Mouse (Mus musculus): ENCODE measurements around the gene Akap11. TPM values are rescaled to one million over a fixed set of nuclear protein-coding genes. Genes with fewer than 3 reads are reported as not detected.

Gene Akap11
- total and polyA plus RNA-seq, 3 experiments = 10.9 to 17.5 (median 12.0) TPM

GRCm38 (mm10) chr14:78448017-78448416 lies 88.6 kb downstream of the Akap11 start:
- in situ Hi-C loops (cut with MboI; ENCODE audit: low pct_ligation_motif_present, low pct_unique_long_range_greater_than_20kb, low sequenced_read_pairs) (no loop called here), dilution Hi-C loops (cut with MboI; ENCODE audit: extremely low pct_ligation_motif_present, extremely low pct_unique_long_range_greater_than_20kb, low sequenced_read_pairs) (no loop called here)
- TF ChIP-seq E2F4 (IDR thresholded peaks at IDR 0.05; ENCODE audit: insufficient replicate concordance, low read depth, low read length) (no peak), IRF4 (IDR thresholded peaks at IDR 0.05; ENCODE audit: low read depth, low read length) (no peak), SMC3 (IDR thresholded peaks at IDR 0.05; ENCODE audit: low read depth, low read length) (no peak), NRF1 (IDR thresholded peaks at IDR 0.05; ENCODE audit: low read depth, low read length) (no peak), ZKSCAN1 (IDR thresholded peaks at IDR 0.05; ENCODE audit: borderline replicate concordance, low read depth, low read length) (no peak), GABPA (IDR thresholded peaks at IDR 0.05; ENCODE audit: insufficient replicate concordance, low read depth, low read length) (no peak), PAX5 (IDR thresholded peaks at IDR 0.05; ENCODE audit: low read length) (no peak), NELFE (IDR thresholded peaks at IDR 0.05; ENCODE audit: low read depth, low read length) (no peak), RAD21 (IDR thresholded peaks at IDR 0.05; ENCODE audit: low read depth, low read length) (no peak), MAX (IDR thresholded peaks at IDR 0.05; ENCODE audit: low read length) (no peak), RCOR1 (conservative IDR thresholded peaks at IDR 0.05; ENCODE audit: low read depth, low read length) (no peak), USF2 (conservative IDR thresholded peaks at IDR 0.05; ENCODE audit: low read depth, low read length) (no peak)
- H3K9ac ChIP-seq (ENCODE audit: insufficient read depth, low read depth) = no peak overlapping the region
- H3K4me1 ChIP-seq (ENCODE audit: control insufficient read depth in 1 of 2, insufficient read depth in 2 of 2) = peaks cover 0 to 18% of the 10 kb centered on the region in 2 experiments; a peak in 2 of 4 replicates
- no peak overlapping the region for H3K4me3 ChIP-seq (replicated peaks in 1 of 3; ENCODE audit: low read depth in 2 of 3, low read length in 2 of 3, poor library complexity in 1 of 3)
- no peaks in the 10 kb centered on the region for H3K27me3 ChIP-seq (replicated peaks)
- H3K9me3 ChIP-seq (replicated peaks; ENCODE audit: low read length) = peaks cover 3% of the 10 kb centered on the region
- no peak for DNase-seq (ENCODE audit: extremely low read depth)
- H3K27ac ChIP-seq (ENCODE audit: insufficient read depth, low read depth) = no peak overlapping the region
- H3K36me3 ChIP-seq (replicated peaks in 1 of 2; ENCODE audit: control insufficient read depth in 1 of 2, insufficient read depth in 1 of 2, low read length in 1 of 2) = no peaks in the 10 kb centered on the region
- H3K79me2 ChIP-seq (replicated peaks; ENCODE audit: control insufficient read depth, extremely low read depth, insufficient read depth, poor library complexity, severe bottlenecking) = no peaks in the 10 kb centered on the region
- no peak overlapping the region for H3K4me2 ChIP-seq (ENCODE audit: insufficient read depth, low read depth, poor library complexity, severe bottlenecking)

- H3K4me3 ChIP-seq (replicated peaks in 1 of 3; ENCODE audit: low read depth in 2 of 3, low read length in 2 of 3, poor library complexity in 1 of 3) = no peak overlapping the region
- H3K27me3 ChIP-seq (replicated peaks) = no peaks in the 10 kb centered on the region
- H3K9ac ChIP-seq (ENCODE audit: insufficient read depth, low read depth) = no peak overlapping the region
- in situ Hi-C loops (cut with MboI; ENCODE audit: low pct_ligation_motif_present, low pct_unique_long_range_greater_than_20kb, low sequenced_read_pairs) (no loop called here), dilution Hi-C loops (cut with MboI; ENCODE audit: extremely low pct_ligation_motif_present, extremely low pct_unique_long_range_greater_than_20kb, low sequenced_read_pairs) (no loop called here)
- no peak for DNase-seq (ENCODE audit: extremely low read depth)
- H3K27ac ChIP-seq (ENCODE audit: insufficient read depth, low read depth) = no peak overlapping the region
- TF ChIP-seq ZC3H11A (IDR thresholded peaks at IDR 0.05; ENCODE audit: low read depth, low read length) (no peak), SMC3 (IDR thresholded peaks at IDR 0.05; ENCODE audit: low read depth, low read length) (no peak)
- H3K4me1 ChIP-seq (ENCODE audit: control insufficient read depth in 1 of 2, insufficient read depth in 2 of 2) = peaks cover 0 to 18% of the 10 kb centered on the region in 2 experiments; a peak in 2 of 4 replicates
- H3K36me3 ChIP-seq (replicated peaks in 1 of 2; ENCODE audit: control insufficient read depth in 1 of 2, insufficient read depth in 1 of 2, low read length in 1 of 2) = no peaks in the 10 kb centered on the region
- H3K4me2 ChIP-seq (ENCODE audit: insufficient read depth, low read depth, poor library complexity, severe bottlenecking) = no peak overlapping the region
- H3K9me3 ChIP-seq (replicated peaks; ENCODE audit: low read length) = peaks cover 3% of the 10 kb centered on the region
- no peaks in the 10 kb centered on the region for H3K79me2 ChIP-seq (replicated peaks; ENCODE audit: control insufficient read depth, extremely low read depth, insufficient read depth, poor library complexity, severe bottlenecking)
These were observed 89.1 kb downstream of the Akap11 start for GRCm38 (mm10) chr14:78447542-78447941.

Other genes starting within 250 kb of the Akap11 start
- gene Tnfsf11, start 228.8 kb downstream of the Akap11 start, total RNA-seq (2012; rRNA removed) = 0.13 and 0.29 TPM in 2 replicates
- not detected in 2 replicates for gene Tnfsf11, start 228.8 kb downstream of the Akap11 start, total RNA-seq (2014; rRNA removed)
- not detected in 2 replicates for gene Tnfsf11, start 228.8 kb downstream of the Akap11 start, polyA plus RNA-seq (2012; ENCODE audit: insufficient read length, low read depth)
- gene Dgkh, start 196.0 kb upstream of the Akap11 start, total RNA-seq (2012; rRNA removed) = 2.4 and 2.7 TPM in 2 replicates
- 0.83 and 1.1 TPM in 2 replicates for gene Dgkh, start 196.0 kb upstream of the Akap11 start, total RNA-seq (2014; rRNA removed)
- gene Dgkh, start 196.0 kb upstream of the Akap11 start, polyA plus RNA-seq (2012; ENCODE audit: insufficient read length, low read depth) = 2.9 and 3.3 TPM in 2 replicates